Mouse (Mus musculus): Measurements from ENCODE around the gene Cd160. TPM values are rescaled to one million over a fixed set of nuclear protein-coding genes. Genes with fewer than 3 reads are reported as not detected.

The Cd160 gene
- polyA plus RNA-seq, 1 experiment from 2014 or later: 0.13 TPM

DNA sequence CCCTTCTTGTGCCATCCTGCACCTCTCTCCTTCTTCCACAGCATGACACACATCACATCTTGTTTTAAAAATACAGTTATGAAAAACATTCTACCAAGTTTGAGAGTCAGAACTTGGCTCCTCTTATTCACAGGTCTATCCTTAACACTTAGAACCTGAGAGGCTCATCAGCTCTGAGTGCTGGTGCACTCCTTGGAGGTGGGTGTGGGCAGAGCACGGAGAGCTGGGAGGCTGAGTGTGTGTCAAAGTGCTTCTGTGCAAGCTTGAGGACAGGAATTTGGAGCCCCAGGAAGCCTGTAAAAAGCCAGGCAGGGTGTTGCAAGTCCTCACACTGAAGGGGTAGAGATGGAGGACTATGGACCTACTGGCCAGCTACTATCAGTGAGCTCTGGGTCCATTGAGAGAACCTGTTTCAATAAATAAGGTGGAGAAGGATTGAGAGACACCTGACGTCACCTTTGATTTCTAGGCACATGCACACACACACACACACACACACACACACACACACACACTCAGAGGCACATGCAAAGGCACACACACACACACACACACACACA is 20.1 kb upstream of the Cd160 start:
- H3K27ac ChIP-seq: no peak overlapping the region
- H3K4me1 ChIP-seq: peaks cover 4% of the 10 kb centered on the region; the same call in 1 of the 2 replicates
- H3K27me3 ChIP-seq: no peaks in the 10 kb centered on the region
- H3K36me3 ChIP-seq: no peaks in the 10 kb centered on the region
- no peaks in the 10 kb centered on the region for H3K9me3 ChIP-seq
- whole genome bisulfite sequencing: 89% methylated on average over 2 of the region's 2 CpGs
- no peak overlapping the region for H3K4me3 ChIP-seq
- H3K9ac ChIP-seq: no peak overlapping the region
- no peak for ATAC-seq (ENCODE audit: insufficient number of reproducible peaks, insufficient read depth, low FRiP score, low TSS enrichment, low read depth)
- no peak overlapping the region for H3K4me2 ChIP-seq

DNA sequence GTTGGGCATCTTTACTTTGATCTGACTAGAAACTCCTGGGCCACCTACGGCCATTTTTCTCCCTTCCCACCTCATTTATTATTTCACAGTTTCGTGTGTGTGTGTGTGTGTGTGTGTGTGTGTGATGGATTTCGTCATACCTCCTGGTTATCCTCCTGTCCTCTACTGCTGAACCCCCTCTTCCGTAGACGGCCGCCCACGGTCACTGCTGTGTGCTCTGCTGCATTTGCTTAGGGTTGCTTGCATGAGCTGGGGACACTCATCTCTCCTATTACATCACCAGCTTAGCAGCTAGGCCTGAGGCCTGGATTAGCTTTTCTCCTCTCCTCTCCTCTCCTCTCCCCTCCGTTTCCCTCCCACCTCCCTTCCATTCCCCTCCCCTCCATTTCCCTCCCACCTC is 19.3 kb upstream of the Cd160 start:
- H3K4me3 ChIP-seq: no peak overlapping the region

GRCm38 (mm10) chr3:96847661-96848060 is 18.5 kb upstream of the Cd160 start:
- no peak overlapping the region for H3K27ac ChIP-seq
- 40% methylated on average over 6 of the region's 6 CpGs for WGBS
- H3K4me2 ChIP-seq: no peak overlapping the region
- no peak overlapping the region for H3K9ac ChIP-seq
- ATAC-seq (ENCODE audit: insufficient number of reproducible peaks, insufficient read depth, low FRiP score, low TSS enrichment, low read depth): no peak
- peaks cover 4% of the 10 kb centered on the region; the same call in 1 of the 2 replicates for H3K4me1 ChIP-seq
- H3K36me3 ChIP-seq: no peaks in the 10 kb centered on the region
- H3K27me3 ChIP-seq: no peaks in the 10 kb centered on the region
- H3K4me3 ChIP-seq: no peak overlapping the region
- H3K9me3 ChIP-seq: no peaks in the 10 kb centered on the region

More for the DNA sequence above, 19.3 kb upstream of the Cd160 start:
- H3K4me2 ChIP-seq: no peak overlapping the region
- H3K27me3 ChIP-seq: no peaks in the 10 kb centered on the region
- no peak overlapping the region for H3K9ac ChIP-seq
- no peak overlapping the region for H3K27ac ChIP-seq
- peaks cover 4% of the 10 kb centered on the region; the same call in 1 of the 2 replicates for H3K4me1 ChIP-seq
- no peaks in the 10 kb centered on the region for H3K9me3 ChIP-seq
- 89% methylated on average over 7 of the region's 8 CpGs for WGBS
- H3K36me3 ChIP-seq: no peaks in the 10 kb centered on the region
- ATAC-seq (ENCODE audit: insufficient number of reproducible peaks, insufficient read depth, low FRiP score, low TSS enrichment, low read depth): no peak

- H3K27ac ChIP-seq: no peak overlapping the region
- ATAC-seq (ENCODE audit: insufficient number of reproducible peaks, insufficient read depth, low FRiP score, low TSS enrichment, low read depth): no peak
- 87% methylated on average over 12 of the region's 12 CpGs for WGBS
- H3K4me1 ChIP-seq: peaks cover 4% of the 10 kb centered on the region; the same call in 1 of the 2 replicates
- H3K27me3 ChIP-seq: no peaks in the 10 kb centered on the region
- H3K9ac ChIP-seq: no peak overlapping the region
- H3K4me2 ChIP-seq: no peak overlapping the region
- no peaks in the 10 kb centered on the region for H3K9me3 ChIP-seq
- no peaks in the 10 kb centered on the region for H3K36me3 ChIP-seq
- H3K4me3 ChIP-seq: no peak overlapping the region
Observed at GRCm38 (mm10) chr3:96846985-96847384, 17.8 kb upstream of the Cd160 start.

DNA sequence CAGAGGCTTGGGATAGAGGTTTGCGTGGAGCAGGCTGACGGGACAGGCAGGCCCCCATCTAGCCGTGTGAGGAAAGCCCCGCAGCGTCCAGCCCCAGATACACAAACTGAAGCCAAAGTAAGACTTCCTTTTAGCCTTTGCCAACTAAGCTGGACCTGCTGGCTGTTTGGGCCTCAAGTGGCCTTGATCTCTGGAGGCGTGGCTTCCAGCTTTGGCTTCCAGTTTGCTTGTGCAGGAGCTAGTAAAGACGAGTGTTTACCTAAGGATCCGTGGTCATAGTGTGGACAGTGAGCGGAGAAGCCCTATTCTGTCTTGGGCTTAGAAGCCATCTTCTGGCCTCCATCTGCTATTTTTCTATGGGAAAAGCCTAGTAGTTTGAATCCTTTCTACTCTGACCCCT is 16.7 kb upstream of the Cd160 start:
- Histone ChIP-seq H3K4me3 (no peak overlapping the region), H3K36me3 (no peaks in the 10 kb centered on the region), H3K9me3 (no peaks in the 10 kb centered on the region), H3K27ac (no peak overlapping the region), H3K4me2 (no peak overlapping the region), H3K9ac (no peak overlapping the region), H3K4me1 (peaks cover 4% of the 10 kb centered on the region; the same call in 1 of the 2 replicates), H3K27me3 (no peaks in the 10 kb centered on the region)
- ATAC-seq (ENCODE audit: insufficient number of reproducible peaks, insufficient read depth, low FRiP score, low TSS enrichment, low read depth): no peak
- 91% methylated on average over 9 of the region's 9 CpGs for WGBS

- Histone ChIP-seq H3K4me3 (no peak overlapping the region), H3K27ac (no peak overlapping the region), H3K4me1 (peaks cover 4% of the 10 kb centered on the region; the same call in 1 of the 2 replicates), H3K4me2 (no peak overlapping the region), H3K36me3 (no peaks in the 10 kb centered on the region), H3K27me3 (no peaks in the 10 kb centered on the region), H3K9me3 (no peaks in the 10 kb centered on the region), H3K9ac (no peak overlapping the region)
- no peak for ATAC-seq (ENCODE audit: insufficient number of reproducible peaks, insufficient read depth, low FRiP score, low TSS enrichment, low read depth)
- 91% methylated on average over 6 of the region's 6 CpGs for WGBS
Observed at GRCm38 (mm10) chr3:96845191-96845590, 16.0 kb upstream of the Cd160 start.

DNA sequence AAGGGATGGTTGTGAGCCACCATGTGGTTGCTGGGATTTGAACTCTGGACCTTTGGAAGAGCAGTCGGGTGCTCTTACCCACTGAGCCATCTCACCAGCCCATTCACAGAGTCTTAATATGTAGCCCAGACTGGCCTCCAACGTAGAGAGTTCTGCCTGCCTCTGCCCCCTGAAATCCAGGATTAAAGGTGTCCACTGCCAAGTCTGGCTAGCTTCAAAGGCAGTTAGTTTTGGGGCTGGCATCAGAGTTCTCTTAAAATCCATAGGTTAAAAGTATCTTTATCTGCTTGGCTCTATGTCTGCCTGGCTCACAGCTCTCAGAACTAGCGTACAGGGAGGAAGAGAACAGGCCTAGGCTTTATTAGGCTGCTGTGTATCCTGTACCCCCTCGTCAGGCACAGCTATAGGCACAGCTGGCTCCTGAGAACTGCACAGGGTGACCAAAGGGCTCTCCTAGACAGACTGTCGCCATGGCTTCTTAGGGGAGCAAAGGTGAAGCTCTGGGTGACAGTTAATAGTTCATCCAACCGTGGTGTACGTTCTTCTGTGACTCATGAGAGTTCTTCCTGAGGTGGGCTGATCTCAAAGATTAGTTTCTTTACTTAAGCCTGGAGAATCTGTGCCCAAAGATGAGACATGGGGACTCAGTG is 10.0 kb upstream of the Cd160 start:
- Histone ChIP-seq H3K9me3 (no peaks in the 10 kb centered on the region), H3K4me2 (no peak overlapping the region), H3K27ac (no peak overlapping the region), H3K27me3 (no peaks in the 10 kb centered on the region), H3K4me3 (no peak overlapping the region), H3K36me3 (no peaks in the 10 kb centered on the region), H3K4me1 (no peaks in the 10 kb centered on the region), H3K9ac (no peak overlapping the region)
- WGBS: 73% methylated on average over 7 of the region's 7 CpGs
- ATAC-seq (ENCODE audit: insufficient number of reproducible peaks, insufficient read depth, low FRiP score, low TSS enrichment, low read depth): no peak

- ATAC-seq (ENCODE audit: insufficient number of reproducible peaks, insufficient read depth, low FRiP score, low TSS enrichment, low read depth): no peak
- Histone ChIP-seq H3K36me3 (no peaks in the 10 kb centered on the region), H3K4me2 (no peak overlapping the region), H3K4me3 (no peak overlapping the region), H3K27me3 (no peaks in the 10 kb centered on the region), H3K9ac (no peak overlapping the region), H3K9me3 (no peaks in the 10 kb centered on the region), H3K4me1 (no peaks in the 10 kb centered on the region), H3K27ac (no peak overlapping the region)
- 77% methylated on average over 2 of the region's 2 CpGs for WGBS
Observed at GRCm38 (mm10) chr3:96836414-96836813, 7.3 kb upstream of the Cd160 start.

- Histone ChIP-seq H3K27ac (no peak overlapping the region), H3K4me2 (no peak overlapping the region), H3K4me3 (no peak overlapping the region), H3K36me3 (no peaks in the 10 kb centered on the region), H3K4me1 (no peaks in the 10 kb centered on the region), H3K9me3 (no peaks in the 10 kb centered on the region), H3K9ac (no peak overlapping the region), H3K27me3 (no peaks in the 10 kb centered on the region)
- ATAC-seq (ENCODE audit: insufficient number of reproducible peaks, insufficient read depth, low FRiP score, low TSS enrichment, low read depth): no peak
- 81% methylated on average over 7 of the region's 7 CpGs for WGBS
Observed at GRCm38 (mm10) chr3:96834587-96835348, 5.6 kb upstream of the Cd160 start.

DNA sequence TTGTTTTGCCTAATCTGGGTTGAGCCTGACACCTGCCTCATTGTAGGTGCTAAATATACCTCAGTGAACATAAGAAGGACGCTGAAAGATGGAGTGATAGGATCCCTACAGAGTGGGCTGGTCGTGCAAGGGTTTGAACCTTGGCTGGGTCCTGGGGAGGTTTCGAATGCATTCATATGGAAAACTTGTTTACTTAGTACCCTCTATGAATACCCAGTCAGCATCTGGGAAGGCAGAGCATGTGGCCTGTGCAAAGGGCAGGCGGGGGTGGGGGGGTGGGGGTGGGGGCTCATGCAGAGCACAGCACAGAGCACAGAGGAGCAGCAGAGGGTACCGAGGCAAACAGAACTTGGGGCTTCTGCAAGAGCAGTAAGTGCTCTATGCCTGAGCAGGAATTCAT is 3.8 kb upstream of the Cd160 start:
- H3K4me2 ChIP-seq: no peak overlapping the region
- no peak overlapping the region for H3K4me3 ChIP-seq
- no peak overlapping the region for H3K27ac ChIP-seq
- ATAC-seq (ENCODE audit: insufficient number of reproducible peaks, insufficient read depth, low FRiP score, low TSS enrichment, low read depth): no peak
- no peaks in the 10 kb centered on the region for H3K4me1 ChIP-seq
- no peaks in the 10 kb centered on the region for H3K36me3 ChIP-seq
- WGBS: 43% methylated on average over 5 of the region's 5 CpGs
- no peak overlapping the region for H3K9ac ChIP-seq
- no peaks in the 10 kb centered on the region for H3K9me3 ChIP-seq
- H3K27me3 ChIP-seq: no peaks in the 10 kb centered on the region

- H3K9ac ChIP-seq: no peak overlapping the region
- WGBS: 84% methylated on average over 10 of the region's 10 CpGs
- H3K36me3 ChIP-seq: no peaks in the 10 kb centered on the region
- H3K4me1 ChIP-seq: no peaks in the 10 kb centered on the region
- H3K9me3 ChIP-seq: no peaks in the 10 kb centered on the region
- no peak overlapping the region for H3K27ac ChIP-seq
- H3K27me3 ChIP-seq: no peaks in the 10 kb centered on the region
- no peak for ATAC-seq (ENCODE audit: insufficient number of reproducible peaks, insufficient read depth, low FRiP score, low TSS enrichment, low read depth)
- no peak overlapping the region for H3K4me2 ChIP-seq
- H3K4me3 ChIP-seq: no peak overlapping the region
Observed at GRCm38 (mm10) chr3:96829856-96830255, 705 bp upstream of the Cd160 start.

All from embryonic facial prominence, embryonic 13.5 days (tissue).